Mouse (Mus musculus) adrenal gland, postnatal 10 days (tissue): ENCODE measurements around the gene Vmn2r54. TPM values are rescaled to one million over a fixed set of nuclear protein-coding genes. Genes with fewer than 3 reads are reported as not detected.
"Not testable (repeated sequence)": the region's sequence is repeated elsewhere in the genome, so short reads cannot be mapped to it uniquely, and the experiment has no call there.

Experiments used
- DNase-seq: peaks from one replicate; pipeline ENCODE4 v3.0.0; 2021; ENCODE audit warnings: mixed read lengths
- long read RNA-seq, 2 experiments: library from polyadenylated mRNA; stranded (forward); transcript quantifications; one replicate each; pipeline ENCODE4 v2.0.0; 2021
- total RNA-seq, 2 experiments: library from RNA; stranded (reverse); gene quantifications; 2 replicates each; pipeline ENCODE4 v1.2.3; 2021

Vmn2r54 gene
- not detected for total RNA-seq
- long read RNA-seq, experiment 1: 0 reads
- long read RNA-seq, experiment 2: 0 reads

DNA sequence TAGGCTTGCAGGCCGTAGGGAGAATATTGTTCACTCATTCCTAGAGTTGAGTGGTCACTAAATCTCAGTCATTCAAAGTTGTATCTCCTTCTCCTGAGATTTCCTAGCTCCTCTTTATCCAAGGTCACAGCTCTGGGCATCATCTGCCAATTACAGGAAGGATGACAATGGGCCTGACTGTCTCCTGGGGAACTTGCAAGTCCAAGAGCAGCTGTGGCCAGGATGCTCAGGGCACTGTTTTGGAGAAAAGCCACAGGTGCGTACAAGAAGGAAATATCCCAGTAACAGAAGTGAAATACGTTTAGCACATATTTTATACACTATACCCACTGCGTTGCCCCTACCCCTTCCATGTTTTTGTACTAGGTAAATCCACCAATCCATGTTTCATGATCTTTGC, at the start of gene Vmn2r54:
Vmn2r54 (minus strand) TSS at position 101 of the 400 bp plus-strand sequence.
- DNase-seq: not testable (repeated sequence)

DNA sequence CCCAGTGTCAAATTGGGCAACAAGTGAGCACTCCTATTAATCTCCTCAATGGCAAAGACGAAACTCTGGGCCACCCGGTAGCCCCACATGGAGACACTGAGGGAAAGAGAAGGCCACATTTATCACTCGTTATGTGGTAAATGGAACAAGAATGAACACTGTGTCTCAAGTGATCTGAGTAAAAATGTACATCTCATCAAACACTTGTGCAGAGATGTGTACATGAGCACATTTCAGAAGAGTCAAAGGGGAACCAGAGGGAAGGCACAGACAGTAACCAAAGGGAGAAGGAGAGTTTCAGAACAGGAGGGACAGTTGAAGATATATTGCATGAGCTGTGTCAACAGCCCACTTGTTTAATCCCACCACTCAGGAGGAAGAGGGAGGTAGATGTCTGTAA, 44.8 kb upstream of the Vmn2r54 start, which contains the start of gene Vmn2r55:
Vmn2r55 (minus strand) TSS at position 101 of the 400 bp plus-strand sequence.
- DNase-seq: not testable (repeated sequence)

DNA sequence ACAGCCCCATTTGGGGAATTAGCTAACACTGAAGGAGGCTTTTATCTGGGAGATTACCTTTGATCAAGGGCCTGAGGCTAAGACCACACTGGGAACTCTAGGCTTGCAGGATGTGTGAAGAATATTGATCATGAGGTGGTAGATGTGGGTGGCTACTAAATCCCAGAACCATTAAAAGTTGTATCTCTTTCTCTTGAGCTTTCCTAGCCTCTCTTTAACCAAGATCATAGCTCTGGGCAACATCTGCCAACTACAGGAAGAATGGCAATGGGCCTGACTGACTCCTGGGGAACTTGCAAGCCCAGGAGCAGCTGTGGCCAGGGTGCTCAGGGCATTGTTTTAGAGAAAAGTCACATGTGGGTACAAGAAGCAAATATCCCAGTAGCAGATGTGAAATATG, 31.4 kb downstream of the Vmn2r54 start, which contains the start of gene Vmn2r53:
Vmn2r53 (minus strand) TSS at position 101 of the 400 bp plus-strand sequence.
- DNase-seq: no peak

Other genes starting within 250 kb of the Vmn2r54 start
- 1 to 10 TPM; 3.0 to 4.8 TPM for gene Zfp551, start 217.6 kb downstream of the Vmn2r54 start, total RNA-seq
- gene Zfp606, start 162.0 kb downstream of the Vmn2r54 start, total RNA-seq: 10 to 100 TPM in 1 of 2 experiments, 1 to 10 TPM in 1; 8.8 to 16.4 TPM
- gene 2900092C05Rik, start 127.8 kb downstream of the Vmn2r54 start, total RNA-seq: not detected
- gene Vmn2r53, start 31.5 kb downstream of the Vmn2r54 start, total RNA-seq: under 1 TPM; under 0.01 to 0.06 TPM
- under 1 TPM in 1 of 2 experiments, not detected in 1; 0.15 TPM for gene Vmn2r55, start 44.7 kb upstream of the Vmn2r54 start, total RNA-seq
- not detected for gene Vmn2r56, start 94.7 kb upstream of the Vmn2r54 start, total RNA-seq
- 1 to 10 TPM; 2.5 to 5.0 TPM for gene Zscan18, start 163.3 kb upstream of the Vmn2r54 start, total RNA-seq
- gene Zfp329, start 178.5 kb upstream of the Vmn2r54 start, total RNA-seq: 10 to 100 TPM in 1 of 2 experiments, 1 to 10 TPM in 1; 7.8 to 14.0 TPM
- 10 to 100 TPM; 22.4 to 25.6 TPM for gene Zfp110, start 194.4 kb upstream of the Vmn2r54 start, total RNA-seq
- 1 to 10 TPM; 3.4 to 4.2 TPM for gene Zfp128, start 240.9 kb upstream of the Vmn2r54 start, total RNA-seq